Mouse (Mus musculus) limb, embryonic 14.5 days (tissue): ENCODE measurements around the gene Nr4a1. TPM values are rescaled to one million over a fixed set of nuclear protein-coding genes. Genes with fewer than 3 reads are reported as not detected.

Experiments used
- ATAC-seq: fragments of 200-750 bp; cut with Nextera tagmentation; 2 replicates; pipeline ENCODE4 v1.8.0; 2017; ENCODE audit warnings: low read depth, moderate number of reproducible peaks, moderate TSS enrichment; ENCODE audit not compliant: low FRiP score
- DNase-seq: peaks from one replicate; pipeline ENCODE4 v3.0.0-alpha.2; 2015; ENCODE audit warnings: low spot score
- H3K27ac ChIP-seq: fragments of 300-500 bp; sonication (generic); replicated peaks from 2 replicates; pipeline ENCODE4 v1.5.1; 2014; ENCODE audit warnings: low read depth, mild to moderate bottlenecking, low read length, moderate library complexity, mixed read lengths
- H3K27me3 ChIP-seq: fragments of 300-500 bp; sonication (generic); 2 replicates; pipeline ENCODE4 v1.6.1; 2014; ENCODE audit warnings: low read length, mixed read lengths; ENCODE audit not compliant: control insufficient read depth, insufficient read depth
- H3K36me3 ChIP-seq: fragments of 300-500 bp; sonication (generic); 2 replicates; pipeline ENCODE4 v1.6.1; 2014; ENCODE audit warnings: mild to moderate bottlenecking, low read length, moderate library complexity, mixed read lengths; ENCODE audit not compliant: control insufficient read depth, insufficient read depth
- H3K4me1 ChIP-seq: fragments of 300-500 bp; sonication (generic); 2 replicates; pipeline ENCODE4 v1.6.1; 2014; ENCODE audit warnings: antibody characterized with exemption, low read length, mixed read lengths; ENCODE audit not compliant: control insufficient read depth, insufficient read depth
- H3K4me2 ChIP-seq: fragments of 300-500 bp; sonication (generic); replicated peaks from 2 replicates; pipeline ENCODE4 v1.6.1; 2014; ENCODE audit warnings: low read depth, mild to moderate bottlenecking, low read length, moderate library complexity; ENCODE audit not compliant: severe bottlenecking
- H3K4me3 ChIP-seq: fragments of 300-500 bp; sonication (generic); replicated peaks from 2 replicates; pipeline ENCODE4 v1.5.1; 2014; ENCODE audit warnings: low read length
- H3K9ac ChIP-seq: fragments of 300-500 bp; sonication (generic); 2 replicates; pipeline ENCODE4 v1.6.1; 2014; ENCODE audit warnings: mild to moderate bottlenecking, low read depth, low read length, moderate library complexity; ENCODE audit not compliant: severe bottlenecking
- H3K9me3 ChIP-seq: fragments of 300-500 bp; sonication (generic); 2 replicates; pipeline ENCODE4 v1.6.1; 2016; ENCODE audit warnings: low read length; ENCODE audit not compliant: control insufficient read depth
- POLR2A ChIP-seq: fragments of 200-500 bp; IDR thresholded peaks from 2 replicates; pipeline ENCODE4 v1.8.0; 2012; ENCODE audit warnings: inconsistent platforms, mild to moderate bottlenecking, moderate library complexity, borderline replicate concordance; ENCODE audit not compliant: insufficient read depth, insufficient read length; ENCODE audit errors: extremely low read depth
- WGBS: fragments of 180-500 bp; shearing (Covaris S2); extraction: QIAGEN DNeasy Blood & Tissue Kit; methylation state at CpG from one replicate; pipeline ENCODE4 v1.1.7; 2014; 5-methylcytosine and 5-hydroxymethylcytosine counted together
- polyA plus RNA-seq, 2 experiments: library from polyadenylated mRNA; depleted of rRNA in 1 of 2; stranded (reverse) in 1 of 2; unstranded in 1 of 2; fragments of >200 nt; fragmentation: Nextera tagmentation in 1 of 2; extraction: Ambion mirVana in 1 of 2; gene quantifications; 2 replicates each; pipeline versions ENCODE4 v1.2.1 to v1.2.3; 2012 to 2014

Gene Nr4a1
- polyA plus RNA-seq, 2 experiments = 10.5 to 19.6 TPM

DNA sequence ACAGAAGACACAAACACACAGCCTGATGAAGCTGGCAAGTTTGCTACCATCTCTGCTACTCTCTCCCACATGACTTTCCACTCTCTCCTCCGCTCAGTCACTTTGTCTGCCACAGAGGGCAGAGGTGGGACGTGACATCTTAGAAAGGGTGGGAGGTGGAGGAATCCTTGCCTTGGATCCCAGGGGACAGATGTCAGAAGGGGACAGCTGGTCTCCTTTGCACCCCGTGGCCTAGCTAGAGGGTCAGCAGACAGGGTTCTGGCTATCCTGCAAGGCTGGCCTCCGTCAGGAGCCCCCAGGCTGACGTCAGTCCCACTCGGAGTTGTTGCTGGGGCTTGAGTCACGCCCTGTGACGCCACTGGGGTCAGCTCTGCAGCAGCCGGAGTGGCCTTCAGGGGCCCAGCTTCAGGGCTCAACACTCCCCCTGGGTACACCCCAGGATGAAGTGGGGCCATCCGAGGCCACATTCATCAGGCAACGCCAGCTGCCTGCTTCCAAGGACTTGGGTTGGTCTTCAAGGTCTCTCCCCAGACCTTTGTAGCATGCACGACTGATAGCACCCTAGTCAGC lies 25.4 kb downstream of the Nr4a1 start:
- Histone ChIP-seq H3K36me3 (peaks cover 3% of the 10 kb centered on the region), H3K27me3 (no peaks in the 10 kb centered on the region), H3K9me3 (no peaks in the 10 kb centered on the region), H3K27ac (no peak overlapping the region), H3K4me3 (no peak overlapping the region), H3K4me1 (peaks cover 20% of the 10 kb centered on the region), H3K9ac (no peak overlapping the region), H3K4me2 (no peak overlapping the region)
- DNase-seq = no peak
- ATAC-seq = no peak
- TF ChIP-seq POLR2A = no peak
- 64% methylated on average over 12 of the region's 12 CpGs for WGBS

DNA sequence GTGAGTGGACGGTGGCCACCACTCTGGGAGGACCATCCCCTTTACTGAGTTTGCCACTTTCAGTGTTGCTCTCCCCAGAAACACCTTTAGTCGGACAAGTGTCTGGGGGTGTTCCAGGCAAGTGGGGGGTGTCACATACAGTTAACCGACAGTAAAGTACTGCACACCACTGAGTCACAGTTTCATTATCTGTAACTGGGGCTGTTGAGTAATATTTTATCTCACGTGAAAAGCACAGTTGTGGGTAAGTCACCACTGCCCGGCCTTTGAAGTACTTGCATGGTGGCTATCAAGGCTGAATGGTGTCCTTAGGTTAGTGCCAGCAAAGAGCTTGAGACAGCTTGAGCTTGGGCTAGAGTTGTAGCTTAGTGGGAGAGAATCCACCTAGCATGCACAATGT lies 28.4 kb downstream of the Nr4a1 start:
- Histone ChIP-seq H3K4me2 (no peak overlapping the region), H3K36me3 (peaks cover 13% of the 10 kb centered on the region), H3K9ac (no peak overlapping the region), H3K27ac (no peak overlapping the region), H3K4me3 (no peak overlapping the region), H3K4me1 (peaks cover 25% of the 10 kb centered on the region), H3K9me3 (no peaks in the 10 kb centered on the region), H3K27me3 (no peaks in the 10 kb centered on the region)
- no peak for TF ChIP-seq POLR2A
- ATAC-seq = no peak
- no peak for DNase-seq
- WGBS = 82% methylated on average over 5 of the region's 5 CpGs

DNA sequence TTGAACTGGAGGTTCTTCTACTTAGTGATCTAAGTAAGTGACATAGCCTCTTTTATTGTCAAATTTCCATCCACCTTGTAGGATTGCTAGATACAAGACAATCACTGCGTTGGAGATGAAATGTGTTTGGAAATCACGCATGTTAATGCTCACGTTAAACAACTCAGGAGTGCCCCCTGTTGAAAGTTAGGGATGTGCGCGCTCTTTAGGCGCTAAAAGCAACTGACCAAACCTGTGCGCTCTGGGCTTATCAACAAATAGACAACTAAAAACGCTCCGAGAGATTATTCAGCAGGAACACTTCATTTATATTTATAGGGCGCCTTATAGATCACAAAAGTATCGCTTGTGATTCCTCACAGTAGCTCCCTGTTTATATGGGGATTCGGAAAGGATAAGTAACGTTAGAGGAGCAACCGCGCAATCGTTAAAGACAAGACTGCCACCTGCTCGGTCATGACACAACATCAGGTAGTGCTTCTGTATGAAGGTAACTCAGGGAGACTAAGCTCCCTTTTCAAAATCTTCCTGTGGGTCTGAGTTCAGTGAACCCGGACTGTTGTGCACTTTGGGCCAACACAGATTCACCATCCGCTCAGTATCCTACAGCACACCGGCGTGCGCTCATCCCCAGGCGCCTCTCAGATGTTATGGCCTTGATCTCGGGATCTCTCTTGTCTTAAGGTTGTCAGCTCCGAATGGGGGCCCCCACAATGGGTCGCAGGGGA lies 29.3 kb downstream of the Nr4a1 start:
- peak overlapping the region; percentile 99 for H3K4me2 ChIP-seq
- peak overlapping the region; percentile 86; the same call in 1 of the 2 replicates for H3K27ac ChIP-seq
- no peaks in the 10 kb centered on the region for H3K27me3 ChIP-seq
- no peaks in the 10 kb centered on the region for H3K9me3 ChIP-seq
- peak overlapping the region; percentile 83 for H3K9ac ChIP-seq
- H3K4me1 ChIP-seq = peaks cover 17% of the 10 kb centered on the region
- peaks cover 22% of the 10 kb centered on the region for H3K36me3 ChIP-seq
- TF ChIP-seq POLR2A = no peak
- 2% methylated on average over 26 of the region's 26 CpGs for WGBS
- ATAC-seq (no peak; the same call in 1 of the 2 replicates), DNase-seq (peak; percentile 84)
- peak overlapping the region; percentile 82 for H3K4me3 ChIP-seq

DNA sequence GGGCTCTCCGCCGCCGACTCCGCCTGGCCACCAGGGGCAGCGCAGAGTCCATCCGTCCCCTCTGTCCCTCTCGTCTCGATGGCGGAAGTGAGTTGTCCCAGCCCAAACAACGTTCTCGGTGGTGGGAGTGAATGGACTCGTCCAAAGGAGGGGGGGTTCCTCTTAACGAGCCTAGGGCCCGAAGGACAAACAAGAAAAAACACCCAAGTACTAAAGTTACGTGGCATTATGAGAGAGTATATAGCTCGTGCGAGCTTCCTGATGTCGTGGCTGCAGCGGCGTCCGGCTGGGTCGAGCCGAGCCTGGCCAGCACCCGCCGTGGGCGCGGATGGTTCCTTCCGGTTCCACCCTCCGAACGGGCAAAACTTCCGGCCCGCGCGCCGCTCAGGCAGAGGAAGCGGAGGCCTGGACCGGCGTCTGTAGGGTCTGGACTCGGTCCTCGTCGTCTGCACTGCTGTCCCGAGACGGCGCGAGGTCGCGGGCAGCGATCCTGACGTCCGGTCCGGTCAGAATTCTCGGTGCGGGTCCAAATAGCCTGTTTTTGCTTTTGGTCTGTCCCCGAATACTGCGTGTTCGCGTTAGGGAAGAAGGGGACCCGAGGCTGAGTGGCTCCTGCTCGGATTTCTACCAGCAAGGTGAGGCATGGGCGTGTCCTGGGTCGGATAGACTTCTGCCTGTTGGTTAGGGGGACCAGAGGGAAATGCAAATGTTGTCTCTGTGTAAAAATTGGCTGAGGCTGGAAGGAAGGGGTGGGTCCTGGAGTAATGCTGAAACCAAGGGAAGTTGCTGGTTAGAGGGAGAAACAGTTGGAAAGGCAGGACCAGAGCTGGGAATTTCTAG lies 30.1 kb downstream of the Nr4a1 start, which contains the start of gene Atg101:
TSS of gene Atg101 (plus strand) at position 362 of the 840 bp plus-strand sequence.
- H3K9me3 ChIP-seq = no peaks in the 10 kb centered on the region
- peak; percentile 91 for DNase-seq
- peak; percentile 76; the same call in 1 of the 2 replicates for TF ChIP-seq POLR2A
- H3K4me1 ChIP-seq = peaks cover 10% of the 10 kb centered on the region; the same call in 1 of the 2 replicates
- ATAC-seq = peak; percentile 92
- H3K4me2 ChIP-seq = peak within 1 kb of the TSS; percentile 99
- peaks cover 28% of the 10 kb centered on the region for H3K36me3 ChIP-seq
- H3K27ac ChIP-seq = peak within 1 kb of the TSS; percentile 86
- H3K27me3 ChIP-seq = no peaks in the 10 kb centered on the region
- H3K4me3 ChIP-seq = peak within 1 kb of the TSS; percentile 82
- peak within 1 kb of the TSS; percentile 83 for H3K9ac ChIP-seq
- under 1% methylated on average over 61 of the region's 61 CpGs for WGBS
